Mouse (Mus musculus) liver, adult (tissue): ENCODE results near the gene Phb.

Experiments
- GATA4 ChIP-seq: IDR thresholded peaks from 2 replicates; pipeline ENCODE4 v1.6.1; 2014; ENCODE audit warnings: mild to moderate bottlenecking, low read length; ENCODE audit not compliant: insufficient replicate concordance

The Phb gene

DNA sequence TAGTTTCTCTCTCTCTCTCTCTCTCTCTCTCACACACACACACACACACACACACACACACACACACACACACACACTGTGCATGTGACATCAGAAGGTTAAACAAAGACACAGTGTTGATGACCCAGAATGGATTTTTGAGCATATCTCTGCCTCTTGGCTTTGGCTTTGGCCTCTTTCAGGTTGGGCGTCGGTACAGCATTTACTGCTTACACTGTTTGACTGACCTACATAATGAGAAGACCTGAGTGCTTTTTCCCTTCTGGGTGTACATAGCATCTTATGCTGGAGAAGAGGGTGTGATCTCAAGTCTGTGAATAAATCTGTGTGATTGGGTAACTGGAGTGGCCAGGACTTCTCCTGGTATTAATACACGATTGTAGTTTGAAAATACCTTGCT lies 52.6 kb downstream of the Phb start:
- no peak for TF ChIP-seq GATA4

- no peak for TF ChIP-seq GATA4
Observed at GRCm38 (mm10) chr11:95723287-95723686, 56.5 kb downstream of the Phb start, which contains the start of gene B130006D01Rik. TSS of gene B130006D01Rik (plus strand) at chr11:95723587.

DNA sequence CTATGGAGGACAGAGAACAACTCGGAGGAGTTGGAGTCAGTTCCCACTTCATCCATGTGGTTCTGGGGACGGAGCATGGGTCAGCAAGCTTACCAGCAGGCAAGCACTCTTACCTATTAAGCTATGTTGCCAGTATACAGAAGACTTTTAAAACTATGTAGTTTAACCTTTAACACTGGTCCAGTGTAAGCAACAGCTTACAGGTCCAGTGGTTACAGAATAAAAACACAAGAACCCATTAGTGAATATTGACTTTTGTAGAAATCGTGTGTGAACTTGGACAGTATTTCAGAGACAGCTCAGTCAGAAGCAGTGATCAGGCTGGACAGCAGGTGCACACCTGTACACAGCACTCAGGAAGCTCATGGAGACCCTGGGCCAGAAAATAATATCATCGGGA lies 57.7 kb downstream of the Phb start:
- no peak for TF ChIP-seq GATA4

- TF ChIP-seq GATA4, result no peak
Observed at GRCm38 (mm10) chr11:95726156-95726555, 59.4 kb downstream of the Phb start.

DNA sequence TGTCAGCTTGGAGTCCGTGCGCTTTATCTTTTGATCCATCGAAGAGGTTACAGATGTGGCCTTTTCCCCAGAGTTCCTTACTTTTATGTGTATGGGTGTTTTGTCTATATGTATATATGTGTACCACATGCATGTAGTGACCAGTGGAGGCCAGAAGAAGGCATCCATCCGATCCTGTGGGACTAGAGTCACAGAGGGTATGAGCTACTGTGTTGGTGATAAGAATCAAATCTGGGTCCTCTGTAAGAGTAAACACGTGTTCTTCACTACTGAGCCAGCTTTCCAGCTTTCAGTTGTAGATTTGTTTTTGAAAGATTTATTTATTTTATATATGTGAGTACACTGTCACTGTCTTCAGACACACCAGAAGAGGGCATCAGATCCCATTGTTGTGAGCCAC lies 61.2 kb downstream of the Phb start:
- TF ChIP-seq GATA4, result no peak

- TF ChIP-seq GATA4, result no peak
Observed at GRCm38 (mm10) chr11:95728916-95729907, 62.5 kb downstream of the Phb start.
